Mouse (Mus musculus): ENCODE results near the gene 4930539E08Rik.

The 4930539E08Rik gene

GRCm38 (mm10) chr17:28915060-28915628 is at the start of gene 4930539E08Rik:
Gene 4930539E08Rik, minus strand, starts transcription at chr17:28915324.
- no peak for DNase-seq

GRCm38 (mm10) chr17:28961596-28961995 is 46.5 kb upstream of the 4930539E08Rik start:
- DNase-seq, result no peak

GRCm38 (mm10) chr17:28960597-28960996 is 45.5 kb upstream of the 4930539E08Rik start:
- DNase-seq, result no peak

- DNase-seq, result no peak
These were observed 39.3 kb upstream of the 4930539E08Rik start for GRCm38 (mm10) chr17:28954416-28954815.

- DNase-seq, result no peak
These were observed 38.1 kb upstream of the 4930539E08Rik start for GRCm38 (mm10) chr17:28953251-28953650.

- peak; percentile 95 for DNase-seq
These were observed 37.0 kb upstream of the 4930539E08Rik start, which contains the start of gene Kctd20 for GRCm38 (mm10) chr17:28951831-28952799. Gene Kctd20, plus strand, starts transcription at chr17:28951950.

GRCm38 (mm10) chr17:28950751-28951150 is 35.6 kb upstream of the 4930539E08Rik start:
- DNase-seq, result no peak

- DNase-seq, result no peak
These were observed 33.5 kb upstream of the 4930539E08Rik start for GRCm38 (mm10) chr17:28948661-28949060.

- no peak for DNase-seq
These were observed 32.2 kb upstream of the 4930539E08Rik start for GRCm38 (mm10) chr17:28947011-28947939.

GRCm38 (mm10) chr17:28944481-28944880 is 29.4 kb upstream of the 4930539E08Rik start:
- DNase-seq, result no peak

GRCm38 (mm10) chr17:28943740-28944139 is 28.6 kb upstream of the 4930539E08Rik start, which contains the start of gene Pxt1:
Gene Pxt1, minus strand, starts transcription at chr17:28943840.
- no peak for DNase-seq

- DNase-seq, result peak; percentile 24
These were observed 27.0 kb upstream of the 4930539E08Rik start for GRCm38 (mm10) chr17:28942101-28942500.

- no peak for DNase-seq
These were observed 25.8 kb upstream of the 4930539E08Rik start for GRCm38 (mm10) chr17:28940776-28941555.

- peak; percentile 74 for DNase-seq
These were observed 21.7 kb upstream of the 4930539E08Rik start for GRCm38 (mm10) chr17:28936622-28937345.

- no peak for DNase-seq
These were observed 21.0 kb upstream of the 4930539E08Rik start for GRCm38 (mm10) chr17:28936133-28936532.

GRCm38 (mm10) chr17:28934120-28934916 is 19.2 kb upstream of the 4930539E08Rik start:
- no peak for DNase-seq

- DNase-seq, result no peak
These were observed 17.1 kb upstream of the 4930539E08Rik start for GRCm38 (mm10) chr17:28932274-28932673.

- no peak for DNase-seq
These were observed 16.5 kb upstream of the 4930539E08Rik start for GRCm38 (mm10) chr17:28931436-28932211.

- no peak for DNase-seq
These were observed 15.4 kb upstream of the 4930539E08Rik start for GRCm38 (mm10) chr17:28930392-28931074.
